Mouse (Mus musculus) forebrain, embryonic 15.5 days (tissue): ENCODE measurements around the gene Asl. TPM values are rescaled to one million over a fixed set of nuclear protein-coding genes. Genes with fewer than 3 reads are reported as not detected.

Experiments used
- ATAC-seq: fragments of 200-750 bp; cut with Nextera tagmentation; replicated peaks from 2 replicates; pipeline ENCODE4 v1.8.0; 2017; ENCODE audit warnings: mild to moderate bottlenecking, moderate TSS enrichment, moderate library complexity
- H3K27ac ChIP-seq: fragments of 300-500 bp; sonication (generic); replicated peaks from 2 replicates; pipeline ENCODE4 v1.5.1; 2015; ENCODE audit warnings: mild to moderate bottlenecking, inconsistent platforms
- H3K27me3 ChIP-seq: fragments of 300-500 bp; sonication (generic); 2 replicates; pipeline ENCODE4 v1.6.1; 2015; ENCODE audit warnings: inconsistent platforms
- H3K36me3 ChIP-seq: fragments of 300-500 bp; sonication (generic); 2 replicates; pipeline ENCODE4 v1.6.1; 2015; ENCODE audit warnings: mild to moderate bottlenecking, inconsistent platforms
- H3K4me1 ChIP-seq: fragments of 300-500 bp; sonication (generic); 2 replicates; pipeline ENCODE4 v1.6.1; 2015; ENCODE audit warnings: inconsistent platforms
- H3K4me2 ChIP-seq: fragments of 300-500 bp; sonication (generic); replicated peaks from 2 replicates; pipeline ENCODE4 v1.6.1; 2015; ENCODE audit warnings: mild to moderate bottlenecking, inconsistent platforms
- H3K4me3 ChIP-seq: fragments of 300-500 bp; sonication (generic); 2 replicates; pipeline ENCODE4 v1.5.1; 2015; ENCODE audit warnings: mild to moderate bottlenecking, inconsistent platforms
- H3K9ac ChIP-seq: fragments of 300-500 bp; sonication (generic); replicated peaks from 2 replicates; pipeline ENCODE4 v1.6.1; 2015; ENCODE audit warnings: mild to moderate bottlenecking, inconsistent platforms
- H3K9me3 ChIP-seq: fragments of 300-500 bp; sonication (generic); 2 replicates; pipeline ENCODE4 v1.6.1; 2016; ENCODE audit warnings: inconsistent platforms
- WGBS: fragments of 180-500 bp; shearing (Covaris S2); methylation state at CpG from one replicate; pipeline ENCODE4 v1.1.7; 2015; ENCODE audit warnings: mixed read lengths; 5-methylcytosine and 5-hydroxymethylcytosine counted together
- polyA plus RNA-seq: library from polyadenylated mRNA; unstranded; fragments of >200 nt; fragmentation: Nextera tagmentation; extraction: Ambion mirVana; gene quantifications from 2 replicates; pipeline ENCODE4 v1.2.1, GENCODE M21; 2015

Asl gene
- polyA plus RNA-seq, 1 experiment from 2014 or later = 29.5 TPM

DNA sequence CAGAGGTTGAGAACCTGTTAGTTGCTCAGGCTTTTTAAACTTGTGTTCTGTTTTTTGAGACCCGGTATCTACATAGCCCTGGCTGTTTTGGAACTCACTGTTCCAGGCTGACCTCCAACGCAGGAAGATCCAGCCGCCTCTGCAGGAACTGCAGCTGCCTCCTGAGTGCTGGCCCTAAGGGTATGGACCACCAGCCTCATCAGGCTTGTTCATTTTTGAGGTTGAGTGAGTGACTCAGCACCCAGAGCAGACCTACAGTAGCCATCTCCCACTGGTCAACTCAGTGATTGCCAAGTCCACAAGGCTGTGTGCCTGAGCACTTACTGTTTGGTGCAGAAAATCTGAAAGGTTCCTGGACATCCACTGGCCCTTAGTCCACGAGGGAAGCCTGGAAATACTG, 57.6 kb downstream of the Asl start:
- Histone ChIP-seq H3K36me3 (no peaks in the 10 kb centered on the region), H3K4me1 (no peaks in the 10 kb centered on the region), H3K9me3 (no peaks in the 10 kb centered on the region), H3K4me2 (no peak overlapping the region), H3K27ac (no peak overlapping the region), H3K27me3 (no peaks in the 10 kb centered on the region), H3K9ac (no peak overlapping the region), H3K4me3 (no peak overlapping the region)
- no peak for ATAC-seq
- WGBS = 93% methylated on average over 4 of the region's 4 CpGs

DNA sequence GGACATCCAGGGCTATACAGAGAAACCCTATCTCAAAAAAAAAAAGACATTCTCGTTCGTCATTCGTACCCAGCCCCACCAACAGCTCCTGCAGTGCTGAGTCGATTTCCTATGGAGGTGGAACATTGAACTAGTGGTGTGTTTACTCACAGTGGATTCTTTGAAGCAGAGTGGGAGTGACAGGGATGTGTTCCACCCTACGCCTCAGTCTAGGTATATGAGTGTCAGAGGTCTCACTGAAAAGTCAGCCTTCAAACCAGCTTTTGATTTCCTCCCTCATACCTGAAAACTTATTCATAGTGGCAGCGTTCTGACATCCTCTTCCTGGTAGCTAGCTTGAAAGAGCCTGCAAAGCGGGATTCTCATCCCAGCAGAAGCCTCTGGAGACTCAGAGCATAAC, 60.6 kb downstream of the Asl start:
- ATAC-seq = no peak
- no peaks in the 10 kb centered on the region for H3K36me3 ChIP-seq
- no peaks in the 10 kb centered on the region for H3K27me3 ChIP-seq
- 89% methylated on average over 7 of the region's 7 CpGs for WGBS
- H3K4me2 ChIP-seq = no peak overlapping the region
- H3K27ac ChIP-seq = no peak overlapping the region
- no peak overlapping the region for H3K9ac ChIP-seq
- H3K4me3 ChIP-seq = no peak overlapping the region
- H3K9me3 ChIP-seq = no peaks in the 10 kb centered on the region
- H3K4me1 ChIP-seq = no peaks in the 10 kb centered on the region

DNA sequence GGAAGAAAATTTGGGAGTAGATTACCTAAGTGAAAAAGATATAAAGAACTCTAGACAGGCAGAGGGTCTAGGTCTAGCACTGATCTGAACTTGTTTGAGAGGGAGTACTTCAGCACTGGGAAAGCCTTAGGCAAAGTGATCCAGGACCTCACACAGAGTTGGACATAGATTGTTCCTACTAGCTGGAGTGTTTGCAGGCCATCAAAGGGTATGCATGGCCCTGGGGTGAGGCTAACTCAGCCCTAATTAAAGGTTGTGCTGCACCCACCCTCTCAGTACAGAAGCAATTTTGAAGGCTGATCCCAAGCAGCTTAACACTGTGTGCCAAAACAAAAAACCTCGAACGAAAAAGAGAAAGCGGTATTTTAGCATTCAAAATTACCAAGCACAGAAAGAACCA, 62.6 kb downstream of the Asl start:
- Histone ChIP-seq H3K27ac (no peak overlapping the region), H3K9ac (no peak overlapping the region), H3K4me2 (no peak overlapping the region), H3K36me3 (no peaks in the 10 kb centered on the region), H3K9me3 (no peaks in the 10 kb centered on the region), H3K27me3 (no peaks in the 10 kb centered on the region), H3K4me1 (no peaks in the 10 kb centered on the region), H3K4me3 (no peak overlapping the region)
- 26% methylated on average over 3 of the region's 3 CpGs for WGBS
- ATAC-seq = no peak

DNA sequence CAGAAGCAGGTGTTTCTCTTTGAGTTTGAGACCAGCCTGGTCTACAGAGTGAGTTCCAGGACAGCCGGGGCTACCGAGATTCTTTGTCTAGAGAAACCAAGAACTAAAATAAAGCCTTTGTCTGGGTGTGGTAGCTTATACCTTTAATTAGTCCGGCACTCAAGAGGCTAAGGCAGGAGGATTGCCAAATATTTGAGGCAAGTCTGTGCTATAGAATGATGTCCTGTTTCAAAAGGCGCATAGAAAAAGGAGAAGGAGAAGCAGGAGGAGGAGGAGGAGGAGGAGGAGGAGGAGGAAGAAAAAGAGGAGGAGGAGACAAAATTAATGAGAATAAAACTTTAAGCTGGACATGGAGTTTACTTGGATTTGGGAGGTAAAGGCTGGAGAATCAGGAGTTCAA, 65.8 kb downstream of the Asl start:
- ATAC-seq = no peak
- 11% methylated on average over 4 of the region's 4 CpGs for WGBS
- no peak overlapping the region for H3K9ac ChIP-seq

More for the DNA sequence above, 65.8 kb downstream of the Asl start:
- Histone ChIP-seq H3K27me3 (no peaks in the 10 kb centered on the region), H3K9me3 (no peaks in the 10 kb centered on the region), H3K4me3 (no peak overlapping the region), H3K4me2 (no peak overlapping the region), H3K27ac (no peak overlapping the region), H3K4me1 (no peaks in the 10 kb centered on the region), H3K36me3 (0 out of 2 replicates have a peak, but pooled peaks cover 2% of the 10 kb centered on the region)

Other genes starting within 250 kb of the Asl start
- 47.9 and 48.0 TPM in 2 replicates for gene Psph, start 241.8 kb downstream of the Asl start, polyA plus RNA-seq
- 25.4 and 27.0 TPM in 2 replicates for gene Sumf2, start 182.3 kb downstream of the Asl start, polyA plus RNA-seq
- 895 and 945 TPM in 2 replicates for gene Chchd2, start 141.8 kb downstream of the Asl start, polyA plus RNA-seq
- 16.3 and 17.2 TPM in 2 replicates for gene Zbed5, start 133.5 kb downstream of the Asl start, polyA plus RNA-seq
- gene Phkg1, start 130.7 kb downstream of the Asl start, polyA plus RNA-seq = 0.45 and 0.50 TPM in 2 replicates
- 3.9 and 6.0 TPM in 2 replicates for gene Nupr1l, start 120.7 kb downstream of the Asl start, polyA plus RNA-seq
- 30.4 and 31.3 TPM in 2 replicates for gene Vkorc1l1, start 87.3 kb downstream of the Asl start, polyA plus RNA-seq
- gene Gusb, start 26.2 kb downstream of the Asl start, polyA plus RNA-seq = 17.6 TPM in 2 replicates
- 72.9 and 82.8 TPM in 2 replicates for gene Crcp, start within 50 bp of the Asl start, polyA plus RNA-seq
- 57.5 and 57.7 TPM in 2 replicates for gene Tpst1, start 44.1 kb upstream of the Asl start, polyA plus RNA-seq
- gene Kctd7, start 115.6 kb upstream of the Asl start, polyA plus RNA-seq = 13.5 TPM in 2 replicates
- gene Rabgef1, start 142.6 kb upstream of the Asl start, polyA plus RNA-seq = 40.2 and 41.3 TPM in 2 replicates
- gene Tmem248, start 187.8 kb upstream of the Asl start, polyA plus RNA-seq = 23.0 and 24.1 TPM in 2 replicates
- gene Sbds, start 226.3 kb upstream of the Asl start, polyA plus RNA-seq = 60.0 and 64.3 TPM in 2 replicates
- 24.8 and 27.1 TPM in 2 replicates for gene Tyw1, start 226.4 kb upstream of the Asl start, polyA plus RNA-seq